Mouse (Mus musculus) gastrocnemius, postnatal 36 days (tissue): ENCODE results near the gene Sdc3. TPM values are rescaled to one million over a fixed set of nuclear protein-coding genes. Genes with fewer than 3 reads are reported as not detected.

ENCODE experiments used
- DNase-seq, 2 experiments: peaks; one replicate each; pipeline ENCODE4 v3.0.0; 2022
- intact Hi-C: fragments of 180-260 bp; cut with DNase I; formaldehyde crosslinking; loops from one replicate; pipeline ENCODE4 v1.15.1; 2025
- total RNA-seq, 2 experiments: library from RNA; stranded (reverse); gene quantifications; 2 replicates each; pipeline ENCODE4 v1.2.3; 2021

Gene Sdc3
- total RNA-seq, 2 experiments from 2014 or later = 8.4 to 14.2 TPM

- no peak for DNase-seq
- intact Hi-C loops = no loop called here
Measured at GRCm38 (mm10) chr4:130867940-130868339, 75.6 kb downstream of the Sdc3 start.

DNA sequence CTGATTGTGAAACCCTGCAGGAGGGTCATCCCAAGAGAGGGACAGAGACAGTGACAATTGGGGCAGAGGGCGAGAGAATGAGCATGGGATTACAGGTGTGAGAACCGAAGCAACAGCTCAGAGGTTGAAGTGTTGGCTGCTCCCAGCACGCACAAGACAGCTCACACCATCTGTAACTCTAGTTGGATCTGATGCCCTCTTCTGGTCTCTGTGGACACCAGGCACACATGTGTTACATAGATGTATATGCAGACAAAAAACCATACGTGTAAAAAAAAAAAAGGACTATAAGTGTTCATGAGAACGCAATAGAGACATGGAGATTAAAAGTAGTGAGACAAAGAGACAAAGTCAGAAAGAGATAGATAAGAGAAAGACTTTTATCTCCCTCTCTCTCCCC lies 76.5 kb downstream of the Sdc3 start:
- no peak for DNase-seq
- intact Hi-C loops = no loop called here

- intact Hi-C loops = no loop called here
- DNase-seq = no peak
Measured at GRCm38 (mm10) chr4:130872414-130872813, 80.1 kb downstream of the Sdc3 start.

- DNase-seq = no peak
- intact Hi-C loops = no loop called here
Measured at GRCm38 (mm10) chr4:130873440-130873839, 81.1 kb downstream of the Sdc3 start.

GRCm38 (mm10) chr4:130874601-130875000 lies 82.3 kb downstream of the Sdc3 start:
- intact Hi-C loops = no loop called here
- DNase-seq = peak; percentile 45 to 48

Other genes starting within 250 kb of the Sdc3 start
- gene Nkain1, start 218.4 kb upstream of the Sdc3 start, total RNA-seq = 10 to 100 TPM; 12.9 to 13.2 TPM
- 10 to 100 TPM; 28.8 to 37.7 TPM for gene Pum1, start 129.2 kb upstream of the Sdc3 start, total RNA-seq
- 1 to 10 TPM; 4.4 to 7.9 TPM for gene Laptm5, start 120.6 kb downstream of the Sdc3 start, total RNA-seq
- gene Matn1, start 151.8 kb downstream of the Sdc3 start, total RNA-seq = not detected